Mouse (Mus musculus) retina, postnatal 1 day (tissue): ENCODE measurements around the gene Hist1h4a.
"Not testable (repeated sequence)": the region's sequence is repeated elsewhere in the genome, so short reads cannot be mapped to it uniquely, and the experiment has no call there.

Experiments
- DNase-seq: peaks from one replicate; pipeline ENCODE4 v3.0.0-alpha.2; 2012

Gene Hist1h4a

GRCm38 (mm10) chr13:23760972-23761864, at the start of gene Hist1h4a:
TSS of gene Hist1h4a (minus strand) at chr13:23761230.
- DNase-seq: peak; percentile 99

- DNase-seq: no peak
Observed at GRCm38 (mm10) chr13:23806422-23807052, 45.5 kb upstream of the Hist1h4a start, which contains the start of gene Slc17a2. TSS of gene Slc17a2 (plus strand) at chr13:23806993.

- no peak for DNase-seq
Observed at GRCm38 (mm10) chr13:23804532-23804931, 43.5 kb upstream of the Hist1h4a start.

GRCm38 (mm10) chr13:23799405-23799804, 38.4 kb upstream of the Hist1h4a start:
- no peak for DNase-seq

GRCm38 (mm10) chr13:23792520-23792919, 31.5 kb upstream of the Hist1h4a start:
- DNase-seq: peak; percentile 75

- no peak for DNase-seq
Observed at GRCm38 (mm10) chr13:23779025-23779424, 18.0 kb upstream of the Hist1h4a start.

- no peak for DNase-seq
Observed at GRCm38 (mm10) chr13:23778339-23778738, 17.3 kb upstream of the Hist1h4a start.

GRCm38 (mm10) chr13:23772561-23773313, 11.7 kb upstream of the Hist1h4a start:
- peak; percentile 86 for DNase-seq

GRCm38 (mm10) chr13:23769613-23770012, 8.6 kb upstream of the Hist1h4a start, which contains the start of gene Trim38:
TSS of gene Trim38 (plus strand) at chr13:23769913.
- not testable (repeated sequence) for DNase-seq

- no peak for DNase-seq
Observed at GRCm38 (mm10) chr13:23768834-23769397, 7.9 kb upstream of the Hist1h4a start.

- no peak for DNase-seq
Observed at GRCm38 (mm10) chr13:23766772-23767171, 5.7 kb upstream of the Hist1h4a start.

GRCm38 (mm10) chr13:23765172-23765513, 4.1 kb upstream of the Hist1h4a start:
- no peak for DNase-seq

GRCm38 (mm10) chr13:23764324-23765171, 3.5 kb upstream of the Hist1h4a start:
- DNase-seq: no peak

- peak; percentile 96 for DNase-seq
Observed at GRCm38 (mm10) chr13:23763586-23764323, 2.7 kb upstream of the Hist1h4a start, which contains the start of gene Hist1h1a. TSS of gene Hist1h1a (plus strand) at chr13:23763666.

GRCm38 (mm10) chr13:23763242-23763585, 2.2 kb upstream of the Hist1h4a start:
- no peak for DNase-seq

GRCm38 (mm10) chr13:23761871-23762821, 1.1 kb upstream of the Hist1h4a start, which contains the start of gene Hist1h3a:
TSS of gene Hist1h3a (minus strand) at chr13:23762386.
- peak; percentile 94 for DNase-seq

- peak; percentile 64 for DNase-seq
Observed at GRCm38 (mm10) chr13:23760240-23760971, 624 bp downstream of the Hist1h4a start.

GRCm38 (mm10) chr13:23759916-23760239, 1.2 kb downstream of the Hist1h4a start:
- no peak for DNase-seq

GRCm38 (mm10) chr13:23759251-23759771, 1.7 kb downstream of the Hist1h4a start:
- no peak for DNase-seq
